9 mouse cellular contexts compared by ENCODE assay signal in the genomic region with DNA sequence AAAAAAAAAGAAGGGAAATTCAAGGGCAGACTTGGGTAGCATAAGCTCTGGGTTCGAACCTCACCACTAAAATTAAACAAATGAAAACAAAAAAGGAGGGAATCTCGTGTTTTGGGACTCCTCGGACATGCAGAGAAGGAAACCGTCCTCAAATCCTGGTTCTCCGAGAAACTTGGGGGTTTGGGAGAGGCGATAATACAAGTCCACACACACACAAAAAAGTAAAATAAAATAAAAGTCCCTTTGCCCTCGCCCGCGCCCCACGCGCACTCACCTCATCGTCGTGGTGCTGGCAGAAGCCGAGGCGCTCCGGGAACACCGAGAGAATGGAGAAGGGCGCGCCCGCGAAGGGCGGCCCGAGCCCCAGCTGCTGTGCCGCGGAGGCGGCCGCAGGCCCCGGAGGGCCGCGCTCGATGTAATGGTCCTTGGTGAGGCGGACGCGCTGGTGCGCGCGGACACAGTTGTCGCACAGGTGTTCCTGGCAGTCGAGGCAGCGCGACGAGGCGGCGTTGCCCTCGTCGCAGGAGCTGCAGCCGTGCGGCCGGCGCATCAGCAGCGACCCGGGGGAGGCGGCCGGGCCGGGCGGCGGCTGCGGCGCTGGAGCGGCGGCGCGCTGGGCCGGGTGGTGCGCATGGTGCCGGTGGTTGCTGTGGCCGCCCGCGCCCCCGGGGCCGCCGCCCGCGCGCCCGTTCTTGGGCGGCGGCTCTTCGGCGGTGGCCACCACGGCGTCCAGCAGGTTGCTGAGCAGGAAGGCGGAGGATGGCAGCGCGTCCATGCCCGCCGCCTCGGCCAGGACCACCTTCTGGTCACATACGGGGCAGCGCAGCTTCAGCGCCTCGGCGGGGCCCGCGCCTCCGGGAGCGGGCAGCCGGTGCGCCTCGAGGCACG. TPM values are rescaled to one million over a fixed set of nuclear protein-coding genes. Genes with fewer than 3 reads are reported as not detected.
A peak's percentile ranks its signal among the peaks of the same experiment; 100 is the strongest.
DNase-seq lines count a peak whose midpoint lies in the region; ATAC-seq and TF ChIP-seq lines count a peak whose summit lies in the region.
"Had no signal": no experiment of that assay in that cellular context is flagged by ENCODE, and none has a peak within 500 bp of the region (broad histone marks: within the 10 kb centered on the region; RNA-seq: fewer than 3 reads in every experiment).

No protein-coding gene starts in this region.

- peak overlapping the region; percentile 87 for H3K4me2 ChIP-seq in heart, postnatal 0 days (ENCODE audit: low read depth, low read length)
- peak overlapping the region; percentile 96 for H3K4me2 ChIP-seq in hindbrain, embryonic 15.5 days
- H3K4me2 ChIP-seq in midbrain, embryonic 14.5 days (ENCODE audit: low read length), result peak overlapping the region; percentile 86

- peaks cover 85% of the 10 kb centered on the region for H3K27me3 ChIP-seq in heart, postnatal 0 days (ENCODE audit: control insufficient read depth, insufficient read depth, low read length)
- H3K27me3 ChIP-seq in heart, adult 2 months (ENCODE audit: control insufficient read depth, insufficient read depth, low read length), result peaks cover 28% of the 10 kb centered on the region
- no peaks in the 10 kb centered on the region for H3K27me3 ChIP-seq in embryonic facial prominence, embryonic 10.5 days (replicated peaks; ENCODE audit: low read depth, poor library complexity, severe bottlenecking)
- peaks cover 50% of the 10 kb centered on the region for H3K27me3 ChIP-seq in hindbrain, embryonic 15.5 days
- peaks cover 52% of the 10 kb centered on the region for H3K27me3 ChIP-seq in midbrain, embryonic 14.5 days (ENCODE audit: control insufficient read depth, insufficient read depth, low read length)

- H3K9ac ChIP-seq in heart, postnatal 0 days (replicated peaks; ENCODE audit: low read depth, low read length), result no peak overlapping the region
- no peak overlapping the region for H3K9ac ChIP-seq in heart, adult 2 months (ENCODE audit: low read depth, low read length)
- peak overlapping the region; percentile 59; the same call in 1 of the 2 replicates for H3K9ac ChIP-seq in hindbrain, embryonic 15.5 days
- peak overlapping the region; percentile 61; the same call in 1 of the 2 replicates for H3K9ac ChIP-seq in midbrain, embryonic 14.5 days (replicated peaks; ENCODE audit: low read length)

- H3K9me3 ChIP-seq in heart, postnatal 0 days (replicated peaks; ENCODE audit: control insufficient read depth, low read length), result no peaks in the 10 kb centered on the region
- no peaks in the 10 kb centered on the region for H3K9me3 ChIP-seq in embryonic facial prominence, embryonic 10.5 days
- no peaks in the 10 kb centered on the region for H3K9me3 ChIP-seq in hindbrain, embryonic 15.5 days
- no peaks in the 10 kb centered on the region for H3K9me3 ChIP-seq in midbrain, embryonic 14.5 days (ENCODE audit: control insufficient read depth, low read length)

- no peaks in the 10 kb centered on the region for H3K36me3 ChIP-seq in heart, postnatal 0 days (replicated peaks; ENCODE audit: control insufficient read depth, insufficient read depth, low read length)
- no peaks in the 10 kb centered on the region for H3K36me3 ChIP-seq in heart, adult 2 months (ENCODE audit: control insufficient read depth, insufficient read depth, low read length)
- H3K36me3 ChIP-seq in embryonic facial prominence, embryonic 10.5 days (replicated peaks), result no peaks in the 10 kb centered on the region
- no peaks in the 10 kb centered on the region for H3K36me3 ChIP-seq in hindbrain, embryonic 15.5 days
- H3K36me3 ChIP-seq in midbrain, embryonic 14.5 days (ENCODE audit: control insufficient read depth, insufficient read depth, low read length), result no peaks in the 10 kb centered on the region

- no peak for TF ChIP-seq POLR2A in heart, adult 2 months (IDR thresholded peaks at IDR 0.05; ENCODE audit: insufficient read depth, low read depth, low read length)

- peaks cover 19% of the 10 kb centered on the region for H3K4me1 ChIP-seq in heart, postnatal 0 days (ENCODE audit: control insufficient read depth, insufficient read depth)
- H3K4me1 ChIP-seq in heart, adult 2 months (ENCODE audit: control insufficient read depth, insufficient read depth, low read length), result no peaks in the 10 kb centered on the region
- peaks cover 58% of the 10 kb centered on the region for H3K4me1 ChIP-seq in embryonic facial prominence, embryonic 10.5 days
- peaks cover 42% of the 10 kb centered on the region for H3K4me1 ChIP-seq in hindbrain, embryonic 15.5 days (replicated peaks)
- peaks cover 4% of the 10 kb centered on the region; the same call in 1 of the 2 replicates for H3K4me1 ChIP-seq in midbrain, embryonic 14.5 days (ENCODE audit: control insufficient read depth, insufficient read depth, low read length)

- no peak for TF ChIP-seq EP300 in heart, postnatal 0 days (IDR thresholded peaks at IDR 0.05; ENCODE audit: low read depth)
- no peak for TF ChIP-seq EP300 in heart, adult 2 months (IDR thresholded peaks at IDR 0.05; ENCODE audit: insufficient read depth, low read depth, low read length)

- intact Hi-C loops in heart, adult 2 months (cut with DNase I), result no loop called here

- no peak for TF ChIP-seq CTCF in heart, postnatal 0 days (IDR thresholded peaks at IDR 0.05; ENCODE audit: low read depth)
- TF ChIP-seq CTCF in heart, adult 2 months (IDR thresholded peaks at IDR 0.05), result no peak

- under 1% methylated on average over 72 of the region's 101 CpGs for WGBS in heart, postnatal 0 days
- WGBS in heart, adult 2 months, result 1% methylated on average over 97 of the region's 101 CpGs
- under 1% methylated on average over 101 of the region's 101 CpGs for WGBS in embryonic facial prominence, embryonic 10.5 days
- under 1% methylated on average over 88 of the region's 101 CpGs for WGBS in hindbrain, embryonic 15.5 days
- under 1% methylated on average over 97 of the region's 101 CpGs for WGBS in midbrain, embryonic 14.5 days

- no peaks in the 10 kb centered on the region for H3K79me2 ChIP-seq in heart, adult 2 months (replicated peaks; ENCODE audit: control insufficient read depth, insufficient read depth, low read length)

- no peak for DNase-seq in heart, postnatal 0 days (ENCODE audit: low spot score)
- DNase-seq in heart, adult 2 months, result no peak
- DNase-seq in embryonic facial prominence, embryonic 10.5 days (ENCODE audit: low spot score), result peak; percentile 60
- peak; percentile 40 for DNase-seq in midbrain, embryonic 14.5 days
- DNase-seq in adrenal gland, adult 18-20 months (ENCODE audit: low spot score in 2 of 2), result no peak
- DNase-seq in urinary bladder, adult 2 months (ENCODE audit: low spot score), result no peak
- no peak for DNase-seq in layer of hippocampus, postnatal 10 days (ENCODE audit: low spot score in 2 of 2)

- H3K27ac ChIP-seq in heart, postnatal 0 days (ENCODE audit: low read depth), result no peak overlapping the region
- no peak overlapping the region for H3K27ac ChIP-seq in heart, adult 2 months
- H3K27ac ChIP-seq in embryonic facial prominence, embryonic 10.5 days (replicated peaks), result peak overlapping the region; percentile 99
- no peak overlapping the region for H3K27ac ChIP-seq in hindbrain, embryonic 15.5 days (replicated peaks)
- no peak overlapping the region for H3K27ac ChIP-seq in midbrain, embryonic 14.5 days (replicated peaks; ENCODE audit: low read depth, low read length)

- no peak for ATAC-seq in heart, postnatal 0 days (ENCODE audit: insufficient read depth, low read depth)
- ATAC-seq in hindbrain, embryonic 15.5 days (ENCODE audit: low FRiP score, low read depth), result no peak
- ATAC-seq in midbrain, embryonic 14.5 days (ENCODE audit: low FRiP score, low TSS enrichment), result no peak

- peak overlapping the region; percentile 52 for H3K4me3 ChIP-seq in heart, postnatal 0 days (ENCODE audit: low read depth, low read length)
- H3K4me3 ChIP-seq in heart, adult 2 months, result no peak overlapping the region
- H3K4me3 ChIP-seq in embryonic facial prominence, embryonic 10.5 days, result peak overlapping the region; percentile 94
- peak overlapping the region; percentile 62 for H3K4me3 ChIP-seq in hindbrain, embryonic 15.5 days
- H3K4me3 ChIP-seq in midbrain, embryonic 14.5 days (replicated peaks; ENCODE audit: low read depth, low read length), result peak overlapping the region; percentile 58

RNA-seq across cellular contexts. Expression of a gene that starts 1.9 kb away (rescaled TPM):
- under 0.01 and 0.04 TPM in 2 replicates for total RNA-seq in heart, postnatal 0 days (2014; rRNA removed; ENCODE audit: low replicate concordance)
- polyA plus RNA-seq in heart, postnatal 0 days (2015; fragmentation: Nextera tagmentation; extraction: Ambion mirVana), result not detected in 2 replicates
- not detected for total RNA-seq in heart, adult 2 months (2021)
- not detected in 2 replicates for polyA plus RNA-seq in heart, adult 2 months (2012; rRNA removed)
- polyA plus RNA-seq in embryonic facial prominence, embryonic 10.5 days (2016; fragmentation: Nextera tagmentation; extraction: Ambion mirVana), result 7.8 and 9.4 TPM in 2 replicates
- 0.26 and 0.32 TPM in 2 replicates for polyA plus RNA-seq in hindbrain, embryonic 15.5 days (2015; fragmentation: Nextera tagmentation; extraction: Ambion mirVana)
- polyA plus RNA-seq in midbrain, embryonic 14.5 days (2014; fragmentation: Nextera tagmentation; extraction: Ambion mirVana), result 0.15 and 0.16 TPM in 2 replicates
- total RNA-seq in adrenal gland, adult 18-20 months (2021), result not detected
- 0.23 and 0.28 TPM in 2 replicates for polyA plus RNA-seq in urinary bladder, adult 2 months (2012; rRNA removed)
- total RNA-seq in layer of hippocampus, postnatal 10 days (2021), result under 1 TPM; 0.18 to 0.27 TPM

RNA-seq across cellular contexts. Expression of a gene that starts 46.8 kb away (rescaled TPM):
- 5.7 TPM in 1 of 2 replicates, not detected in the other for total RNA-seq in heart, postnatal 0 days (2014; rRNA removed; ENCODE audit: low replicate concordance)
- 0.22 and 0.44 TPM in 2 replicates for polyA plus RNA-seq in heart, postnatal 0 days (2015; fragmentation: Nextera tagmentation; extraction: Ambion mirVana)
- total RNA-seq in heart, adult 2 months (2021), result not detected
- not detected in 2 replicates for polyA plus RNA-seq in heart, adult 2 months (2012; rRNA removed)
- polyA plus RNA-seq in embryonic facial prominence, embryonic 10.5 days (2016; fragmentation: Nextera tagmentation; extraction: Ambion mirVana), result 1.0 and 1.2 TPM in 2 replicates
- not detected in 2 replicates for polyA plus RNA-seq in hindbrain, embryonic 15.5 days (2015; fragmentation: Nextera tagmentation; extraction: Ambion mirVana)
- polyA plus RNA-seq in midbrain, embryonic 14.5 days (2014; fragmentation: Nextera tagmentation; extraction: Ambion mirVana), result not detected in 2 replicates
- not detected for total RNA-seq in adrenal gland, adult 18-20 months (2021)
- polyA plus RNA-seq in urinary bladder, adult 2 months (2012; rRNA removed), result 0.10 TPM in 1 of 2 replicates, not detected in the other
- total RNA-seq in layer of hippocampus, postnatal 10 days (2021), result not detected
- polyA plus RNA-seq: frontal cortex, adult 2 months had no signal

RNA-seq across cellular contexts. Expression of a gene that starts 57.6 kb away (rescaled TPM):
- total RNA-seq in heart, postnatal 0 days (2014; rRNA removed; ENCODE audit: low replicate concordance), result not detected in 2 replicates
- polyA plus RNA-seq in heart, postnatal 0 days (2015; fragmentation: Nextera tagmentation; extraction: Ambion mirVana), result not detected in 2 replicates
- not detected for total RNA-seq in heart, adult 2 months (2021)
- polyA plus RNA-seq in heart, adult 2 months (2012; rRNA removed), result not detected in 2 replicates
- 0.10 TPM in 1 of 2 replicates, not detected in the other for polyA plus RNA-seq in embryonic facial prominence, embryonic 10.5 days (2016; fragmentation: Nextera tagmentation; extraction: Ambion mirVana)
- not detected in 2 replicates for polyA plus RNA-seq in hindbrain, embryonic 15.5 days (2015; fragmentation: Nextera tagmentation; extraction: Ambion mirVana)
- not detected in 2 replicates for polyA plus RNA-seq in midbrain, embryonic 14.5 days (2014; fragmentation: Nextera tagmentation; extraction: Ambion mirVana)
- total RNA-seq in adrenal gland, adult 18-20 months (2021), result not detected
- 0.91 and 1.7 TPM in 2 replicates for polyA plus RNA-seq in urinary bladder, adult 2 months (2012; rRNA removed)
- total RNA-seq in layer of hippocampus, postnatal 10 days (2021), result not detected
- polyA plus RNA-seq: frontal cortex, adult 2 months had no signal

Comparison
In these comparisons a context has a peak if more than half of its experiments do, and no peak if none do; other contexts are left out.
1. DNase-seq: peak in embryonic facial prominence, embryonic 10.5 days (single experiment) and midbrain, embryonic 14.5 days (single experiment); none in heart, postnatal 0 days (single experiment), heart, adult 2 months (0 of 2), adrenal gland, adult 18-20 months (0 of 2), urinary bladder, adult 2 months (single experiment) and layer of hippocampus, postnatal 10 days (0 of 2).
2. H3K9ac ChIP-seq: peak in hindbrain, embryonic 15.5 days (single experiment) and midbrain, embryonic 14.5 days (single experiment); none in heart, postnatal 0 days (single experiment) and heart, adult 2 months (single experiment).
3. Peak in every context shown above with its lines, with median percentiles within 50 percentile points of each other: H3K4me2 ChIP-seq.